11 mouse cellular contexts compared by ENCODE assay signal in the genomic region with DNA sequence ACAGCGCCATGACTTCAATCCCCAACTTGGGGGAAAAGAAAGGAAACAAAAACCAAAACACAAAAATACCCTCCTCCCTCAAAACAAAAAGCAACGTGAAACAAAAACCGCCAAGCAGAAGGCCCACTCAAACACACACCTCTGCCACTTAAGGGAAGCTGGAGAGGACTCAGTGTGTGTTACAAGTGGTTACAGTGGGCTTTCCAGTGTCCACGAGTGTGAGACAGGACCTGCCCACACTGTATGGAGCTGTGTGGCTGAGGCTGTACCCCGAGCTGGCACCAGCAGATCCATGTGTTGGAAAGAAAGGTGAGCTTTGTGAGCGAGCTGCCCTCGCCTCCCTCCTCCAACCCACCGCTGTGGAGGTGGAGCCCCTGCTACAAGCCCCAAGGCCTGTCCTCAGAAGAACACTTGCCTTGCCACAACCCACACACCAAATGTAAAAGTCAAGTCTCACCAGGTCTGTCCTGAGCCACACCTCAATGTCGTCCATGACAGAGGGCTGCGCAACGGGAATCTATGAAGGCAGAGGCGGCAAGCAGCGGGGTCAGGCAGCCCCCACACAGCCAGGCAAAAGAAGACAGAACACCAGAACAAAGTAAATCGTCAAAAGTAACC. TPM values are rescaled to one million over a fixed set of nuclear protein-coding genes. Genes with fewer than 3 reads are reported as not detected.
DNase-seq lines count a peak whose midpoint lies in the region; ATAC-seq lines count a peak whose summit lies in the region.
"Had no signal": no experiment of that assay in that cellular context is flagged by ENCODE, and none has a peak within 500 bp of the region (broad histone marks: within the 10 kb centered on the region; RNA-seq: fewer than 3 reads in every experiment).

No protein-coding gene starts in this region.

- peak overlapping the region; percentile 87 for H3K27ac ChIP-seq in heart, embryonic 16.5 days (ENCODE audit: low read length)
- H3K27ac ChIP-seq in midbrain, embryonic 11.5 days (ENCODE audit: low read depth, low read length): no peak overlapping the region
- H3K27ac ChIP-seq in midbrain, embryonic 15.5 days: no peak overlapping the region
- H3K27ac ChIP-seq in limb, embryonic 13.5 days: peak overlapping the region; percentile 23; the same call in 1 of the 2 replicates
- H3K27ac ChIP-seq: kidney, postnatal 0 days; liver, embryonic 15.5 days; stomach, embryonic 15.5 days had no signal

- ATAC-seq in heart, embryonic 16.5 days (replicated peaks; ENCODE audit: extremely low read depth, insufficient read depth, low FRiP score): no peak
- no peak for ATAC-seq in midbrain, embryonic 11.5 days (ENCODE audit: low FRiP score)
- no peak for ATAC-seq in midbrain, embryonic 15.5 days (replicated peaks)
- ATAC-seq in limb, embryonic 13.5 days (ENCODE audit: low FRiP score, low read depth): no peak

- H3K36me3 ChIP-seq in heart, embryonic 16.5 days (ENCODE audit: control insufficient read depth, insufficient read depth): no peaks in the 10 kb centered on the region; the same call in 1 of the 2 replicates
- H3K36me3 ChIP-seq in midbrain, embryonic 11.5 days (ENCODE audit: control insufficient read depth, insufficient read depth, low read length): no peaks in the 10 kb centered on the region
- H3K36me3 ChIP-seq in midbrain, embryonic 15.5 days (replicated peaks): peaks cover 12% of the 10 kb centered on the region; the same call in 1 of the 2 replicates
- peaks cover 29% of the 10 kb centered on the region for H3K36me3 ChIP-seq in limb, embryonic 13.5 days
- H3K36me3 ChIP-seq: liver, embryonic 15.5 days had no signal

- WGBS in heart, embryonic 16.5 days: 75% methylated on average over 14 of the region's 14 CpGs
- WGBS in midbrain, embryonic 11.5 days: 77% methylated on average over 14 of the region's 14 CpGs
- WGBS in midbrain, embryonic 15.5 days: 76% methylated on average over 14 of the region's 14 CpGs
- 73% methylated on average over 14 of the region's 14 CpGs for WGBS in limb, embryonic 13.5 days

- H3K9ac ChIP-seq in heart, embryonic 16.5 days (ENCODE audit: low read length): peak overlapping the region; percentile 18
- H3K9ac ChIP-seq in midbrain, embryonic 11.5 days (ENCODE audit: low read length): no peak overlapping the region
- H3K9ac ChIP-seq in midbrain, embryonic 15.5 days: no peak overlapping the region
- no peak overlapping the region for H3K9ac ChIP-seq in limb, embryonic 13.5 days
- H3K9ac ChIP-seq: forebrain, embryonic 12.5 days; liver, embryonic 15.5 days; stomach, embryonic 15.5 days had no signal

- H3K4me1 ChIP-seq in heart, embryonic 16.5 days (ENCODE audit: control insufficient read depth, insufficient read depth, low read length): peaks cover 35% of the 10 kb centered on the region
- H3K4me1 ChIP-seq in midbrain, embryonic 11.5 days (ENCODE audit: control insufficient read depth, insufficient read depth, low read length): no peaks in the 10 kb centered on the region; the same call in 1 of the 2 replicates
- H3K4me1 ChIP-seq in midbrain, embryonic 15.5 days: peaks cover 11% of the 10 kb centered on the region; the same call in 1 of the 2 replicates
- H3K4me1 ChIP-seq in limb, embryonic 13.5 days: peaks cover 28% of the 10 kb centered on the region

- peak overlapping the region; percentile 5; the same call in 1 of the 2 replicates for H3K4me2 ChIP-seq in heart, embryonic 16.5 days (ENCODE audit: low read depth, low read length)
- no peak overlapping the region for H3K4me2 ChIP-seq in midbrain, embryonic 11.5 days
- no peak overlapping the region for H3K4me2 ChIP-seq in midbrain, embryonic 15.5 days
- H3K4me2 ChIP-seq in limb, embryonic 13.5 days (replicated peaks): no peak overlapping the region
- H3K4me2 ChIP-seq: forebrain, embryonic 12.5 days; liver, embryonic 15.5 days; stomach, embryonic 15.5 days had no signal

- H3K9me3 ChIP-seq in heart, embryonic 16.5 days (replicated peaks; ENCODE audit: control insufficient read depth, low read length): no peaks in the 10 kb centered on the region
- H3K9me3 ChIP-seq in midbrain, embryonic 11.5 days (ENCODE audit: control insufficient read depth, low read length): no peaks in the 10 kb centered on the region
- no peaks in the 10 kb centered on the region for H3K9me3 ChIP-seq in midbrain, embryonic 15.5 days
- H3K9me3 ChIP-seq in limb, embryonic 13.5 days: no peaks in the 10 kb centered on the region
- H3K9me3 ChIP-seq: forebrain, embryonic 12.5 days; liver, embryonic 15.5 days; stomach, embryonic 15.5 days had no signal

- H3K4me3 ChIP-seq in heart, embryonic 16.5 days (ENCODE audit: low read length): no peak overlapping the region
- H3K4me3 ChIP-seq in midbrain, embryonic 11.5 days (ENCODE audit: low read depth, low read length): no peak overlapping the region
- H3K4me3 ChIP-seq in midbrain, embryonic 15.5 days: no peak overlapping the region
- no peak overlapping the region for H3K4me3 ChIP-seq in limb, embryonic 13.5 days
- H3K4me3 ChIP-seq: forebrain, embryonic 12.5 days; liver, embryonic 15.5 days; stomach, embryonic 15.5 days had no signal

- no peaks in the 10 kb centered on the region for H3K27me3 ChIP-seq in heart, embryonic 16.5 days (ENCODE audit: control insufficient read depth, insufficient read depth, low read length)
- no peaks in the 10 kb centered on the region for H3K27me3 ChIP-seq in midbrain, embryonic 11.5 days (ENCODE audit: control insufficient read depth, insufficient read depth, low read length)
- H3K27me3 ChIP-seq in midbrain, embryonic 15.5 days (replicated peaks): no peaks in the 10 kb centered on the region
- no peaks in the 10 kb centered on the region for H3K27me3 ChIP-seq in limb, embryonic 13.5 days
- H3K27me3 ChIP-seq: forebrain, embryonic 12.5 days; liver, embryonic 15.5 days; stomach, embryonic 15.5 days had no signal

- DNase-seq in heart, postnatal 4 days: no peak
- peak; percentile 79 for DNase-seq in midbrain, embryonic 11.5 days (ENCODE audit: low spot score, missing footprints)
- no peak for DNase-seq in cerebellum, adult 9-10 months
- DNase-seq in right cerebral cortex, adult 2 months (ENCODE audit: low spot score in 2 of 2): no peak

RNA-seq across cellular contexts. Expression of a gene that starts 10.2 kb away (rescaled TPM):
- 36.1 and 47.0 TPM in 2 replicates for polyA plus RNA-seq in heart, embryonic 16.5 days (2015; fragmentation: Nextera tagmentation; extraction: Ambion mirVana)
- total RNA-seq in heart, postnatal 4 days (2021): 10 to 100 TPM; 35.8 to 50.8 TPM
- polyA plus RNA-seq in midbrain, embryonic 11.5 days (2014; fragmentation: Nextera tagmentation; extraction: Ambion mirVana): 38.3 and 41.1 TPM in 2 replicates
- polyA plus RNA-seq in midbrain, embryonic 15.5 days (2015; fragmentation: Nextera tagmentation; extraction: Ambion mirVana): 37.0 and 38.3 TPM in 2 replicates
- 64.5 and 65.7 TPM in 2 replicates for polyA plus RNA-seq in limb, embryonic 13.5 days (2015; fragmentation: Nextera tagmentation; extraction: Ambion mirVana)

Comparison
In these comparisons a context has a peak if more than half of its experiments do, and no peak if none do; other contexts are left out.
1. H3K27ac ChIP-seq: peak in heart, embryonic 16.5 days (single experiment) and limb, embryonic 13.5 days (single experiment); none in midbrain, embryonic 11.5 days (single experiment) and midbrain, embryonic 15.5 days (single experiment).